Mouse (Mus musculus) liver, embryonic 14 days (tissue): ENCODE measurements around the gene Ambra1. TPM values are rescaled to one million over a fixed set of nuclear protein-coding genes. Genes with fewer than 3 reads are reported as not detected.

Source experiments
- polyA plus RNA-seq: library from polyadenylated mRNA; depleted of rRNA; stranded (reverse); fragments of >200 nt; gene quantifications from 2 replicates; pipeline ENCODE4 v1.2.3, GENCODE M21; 2012; rRNA removed

Gene Ambra1
- 3.4 and 4.0 TPM in 2 replicates for polyA plus RNA-seq

GRCm38 (mm10) chr2:91729971-91730821, at the start of gene Ambra1:
Ambra1 (plus strand) TSS chr2:91730134.

GRCm38 (mm10) chr2:91710272-91711234, 19.4 kb upstream of the Ambra1 start, which contains the start of the genes Atg13 and Harbi1:
Atg13 (minus strand) TSS chr2:91710576.
Harbi1 (plus strand) TSS chr2:91710852.

GRCm38 (mm10) chr2:91926949-91927348, 197.0 kb downstream of the Ambra1 start, which contains the start of gene Chrm4:
Chrm4 (plus strand) TSS chr2:91927249.

GRCm38 (mm10) chr2:91932160-91932711, 202.3 kb downstream of the Ambra1 start, which contains the start of gene Mdk:
Mdk (minus strand) TSS chr2:91932297.

GRCm38 (mm10) chr2:91945483-91945882, 215.5 kb downstream of the Ambra1 start, which contains the start of gene Gm9821:
Gm9821 (plus strand) TSS chr2:91945703.

Other genes with a start within 250 kb of the Ambra1 start
- gene Ckap5, start 203.4 kb upstream of the Ambra1 start, polyA plus RNA-seq: 20.3 and 23.6 TPM in 2 replicates
- 180 and 197 TPM in 2 replicates for gene F2, start 93.7 kb upstream of the Ambra1 start, polyA plus RNA-seq
- gene Zfp408, start 80.3 kb upstream of the Ambra1 start, polyA plus RNA-seq: 5.3 and 5.4 TPM in 2 replicates
- gene Arhgap1, start 80.3 kb upstream of the Ambra1 start, polyA plus RNA-seq: 20.5 and 26.1 TPM in 2 replicates
- gene Atg13, start 19.6 kb upstream of the Ambra1 start, polyA plus RNA-seq: 7.2 and 7.9 TPM in 2 replicates
- 2.4 and 2.7 TPM in 2 replicates for gene Harbi1, start 19.3 kb upstream of the Ambra1 start, polyA plus RNA-seq
- 0.06 and 0.14 TPM in 2 replicates for gene Chrm4, start 197.1 kb downstream of the Ambra1 start, polyA plus RNA-seq
- 17.6 and 28.7 TPM in 2 replicates for gene Mdk, start 202.2 kb downstream of the Ambra1 start, polyA plus RNA-seq
- 0.05 and 0.06 TPM in 2 replicates for gene Gm9821, start 215.6 kb downstream of the Ambra1 start, polyA plus RNA-seq
- 53.2 and 58.1 TPM in 2 replicates for gene Dgkz, start 245.7 kb downstream of the Ambra1 start, polyA plus RNA-seq